Mouse (Mus musculus): ENCODE data around the gene Vdac1. TPM values are rescaled to one million over a fixed set of nuclear protein-coding genes. Genes with fewer than 3 reads are reported as not detected.

The Vdac1 gene
- polyA plus RNA-seq (2015; fragmentation: Nextera tagmentation; extraction: Ambion mirVana): 368 and 369 TPM in 2 replicates

DNA sequence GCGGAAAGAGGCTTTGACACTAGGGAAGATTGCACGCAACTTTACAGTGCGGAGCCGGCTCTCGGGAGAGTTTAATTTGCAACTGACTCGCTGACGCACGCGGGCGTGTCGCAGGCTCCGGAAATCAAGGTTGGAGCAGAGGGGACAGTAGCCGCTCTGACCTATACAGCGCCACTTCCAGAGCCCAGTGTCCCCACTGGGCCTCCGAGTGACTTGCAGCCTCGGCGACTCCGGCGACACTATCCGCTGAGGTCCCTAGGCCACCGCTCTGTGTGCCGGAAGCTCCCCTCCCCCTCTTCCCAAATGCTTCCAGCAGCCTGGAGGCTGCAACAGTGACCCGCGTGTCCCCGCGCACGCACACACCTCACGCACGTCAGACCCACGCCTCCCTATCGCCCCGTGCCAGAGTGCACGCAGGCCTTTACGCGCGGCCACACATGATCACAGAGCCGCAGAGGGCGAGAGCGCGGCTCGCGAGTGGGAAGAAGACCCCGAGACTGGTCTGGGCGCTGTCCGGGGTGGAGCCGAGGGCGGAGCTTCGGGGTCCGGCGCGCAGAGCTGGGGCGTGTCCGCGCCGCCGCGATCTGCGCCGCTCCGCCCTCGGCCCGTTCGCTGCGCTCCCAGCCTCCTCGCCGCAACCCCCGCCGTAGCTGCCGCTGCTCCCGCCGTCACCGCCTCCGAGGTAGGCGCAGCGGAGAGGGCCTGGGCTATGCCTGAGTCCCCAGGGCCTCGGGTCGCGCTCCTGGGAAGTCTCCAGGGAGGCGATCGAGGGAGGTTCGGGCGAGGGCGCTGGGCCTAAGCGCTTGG, at the start of gene Vdac1:
Vdac1 (plus strand) TSS at position 390 of the 807 bp plus-strand sequence.
- Histone ChIP-seq H3K4me3 (peak within 1 kb of the TSS; percentile 99), H3K27me3 (no peaks in the 10 kb centered on the region), H3K36me3 (no peaks in the 10 kb centered on the region), H3K9me3 (no peaks in the 10 kb centered on the region), H3K27ac (replicated peaks) (peak within 1 kb of the TSS; percentile 94), H3K4me2 (peak within 1 kb of the TSS; percentile 91), H3K9ac (peak within 1 kb of the TSS; percentile 98), H3K4me1 (replicated peaks) (peaks cover 44% of the 10 kb centered on the region)
- ATAC-seq (ENCODE audit: low FRiP score, low read depth): peak; percentile 95
- under 1% methylated on average over 81 of the region's 84 CpGs for WGBS

DNA sequence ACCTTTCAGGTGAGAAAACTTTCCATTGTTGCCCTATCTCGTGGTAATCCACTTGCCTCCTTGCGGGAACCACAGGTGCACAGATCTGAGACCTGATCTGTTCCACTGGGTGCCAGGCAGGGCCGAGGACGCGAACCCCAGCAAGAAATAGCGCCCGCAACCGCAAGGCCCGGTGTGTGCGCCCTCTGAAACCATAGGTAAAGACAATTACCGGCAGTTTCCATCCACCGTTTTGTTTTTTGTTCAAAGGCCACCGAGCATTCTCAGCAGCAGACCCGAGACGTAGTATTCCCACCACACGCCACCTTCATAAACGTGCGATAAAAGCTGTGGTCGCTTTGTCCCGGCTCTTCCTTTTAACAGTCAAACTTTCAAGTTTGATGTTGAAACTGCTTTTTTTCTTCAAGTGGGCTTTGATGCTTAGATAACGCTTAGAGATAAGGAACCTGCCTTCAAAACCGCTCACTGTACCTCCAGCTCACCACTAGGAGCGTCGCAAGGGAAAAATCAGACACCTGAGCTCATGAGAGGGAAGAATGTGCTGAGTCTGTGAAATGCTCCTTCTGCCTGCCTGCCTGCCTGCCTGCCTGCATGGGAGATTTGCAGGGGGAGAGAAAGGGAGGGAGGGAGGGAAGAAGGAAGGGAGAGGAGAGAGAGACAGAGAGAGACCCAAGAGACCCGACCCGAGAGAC, 46.4 kb upstream of the Vdac1 start:
- 28% methylated on average over 26 of the region's 26 CpGs for WGBS
- Histone ChIP-seq H3K4me1 (replicated peaks) (no peaks in the 10 kb centered on the region; the same call in 1 of the 2 replicates), H3K9me3 (no peaks in the 10 kb centered on the region), H3K27ac (replicated peaks) (no peak overlapping the region), H3K4me2 (peak overlapping the region; percentile 28), H3K27me3 (peaks cover 4% of the 10 kb centered on the region; the same call in 1 of the 2 replicates), H3K9ac (no peak overlapping the region), H3K4me3 (no peak overlapping the region), H3K36me3 (no peaks in the 10 kb centered on the region)
- no peak; the same call in 1 of the 2 replicates for ATAC-seq (ENCODE audit: low FRiP score, low read depth)

DNA sequence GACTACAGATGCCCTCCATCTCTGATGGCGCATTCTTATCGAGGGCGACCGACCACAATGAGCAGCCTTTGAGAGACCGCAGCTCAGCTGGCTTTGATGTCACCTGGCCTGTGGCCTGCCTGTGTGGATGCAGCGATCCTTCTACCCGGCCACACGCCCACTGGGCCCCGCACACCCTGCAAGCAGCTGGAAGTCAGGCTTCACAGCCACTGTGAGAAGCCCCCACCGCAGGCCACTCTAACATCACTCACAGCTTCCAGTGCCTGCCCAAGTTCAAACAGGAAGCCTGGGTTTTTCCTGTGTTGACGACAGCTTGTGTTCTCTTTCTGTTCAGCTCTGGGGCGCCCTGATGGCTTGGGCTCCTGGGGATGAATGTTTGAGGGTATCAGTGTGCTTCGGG, 42.2 kb upstream of the Vdac1 start:
- no peaks in the 10 kb centered on the region for H3K36me3 ChIP-seq
- ATAC-seq (ENCODE audit: low FRiP score, low read depth): no peak
- H3K4me1 ChIP-seq (replicated peaks): no peaks in the 10 kb centered on the region; the same call in 1 of the 2 replicates
- H3K4me2 ChIP-seq: no peak overlapping the region
- no peak overlapping the region for H3K27ac ChIP-seq (replicated peaks)
- 67% methylated on average over 13 of the region's 13 CpGs for WGBS
- H3K4me3 ChIP-seq: no peak overlapping the region
- peaks cover 4% of the 10 kb centered on the region; the same call in 1 of the 2 replicates for H3K27me3 ChIP-seq
- H3K9me3 ChIP-seq: no peaks in the 10 kb centered on the region
- H3K9ac ChIP-seq: no peak overlapping the region

DNA sequence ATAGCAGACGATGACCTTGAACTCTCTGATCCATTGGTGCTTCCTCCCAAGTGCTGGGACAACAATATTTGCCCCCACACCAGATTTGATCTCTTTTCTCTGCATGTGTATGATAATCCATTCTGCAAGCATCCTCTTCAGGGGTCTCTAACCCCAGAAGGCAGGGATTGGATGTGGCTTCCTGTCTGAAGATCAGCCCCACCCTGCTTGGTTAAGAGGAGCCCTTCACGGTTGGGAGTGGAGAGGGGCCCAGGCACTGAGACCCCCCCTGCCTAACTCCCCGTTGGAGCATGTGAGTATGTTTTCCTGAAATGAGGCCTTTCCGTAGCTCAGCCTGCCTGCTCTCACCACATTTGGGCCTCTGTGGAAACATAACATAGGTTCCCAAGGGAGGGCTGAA, 41.0 kb upstream of the Vdac1 start:
- Histone ChIP-seq H3K4me3 (no peak overlapping the region), H3K4me2 (no peak overlapping the region), H3K27me3 (no peaks in the 10 kb centered on the region), H3K27ac (replicated peaks) (no peak overlapping the region), H3K4me1 (replicated peaks) (no peaks in the 10 kb centered on the region; the same call in 1 of the 2 replicates), H3K36me3 (no peaks in the 10 kb centered on the region), H3K9ac (no peak overlapping the region), H3K9me3 (no peaks in the 10 kb centered on the region)
- WGBS: 84% methylated on average over 4 of the region's 4 CpGs
- ATAC-seq (ENCODE audit: low FRiP score, low read depth): no peak

DNA sequence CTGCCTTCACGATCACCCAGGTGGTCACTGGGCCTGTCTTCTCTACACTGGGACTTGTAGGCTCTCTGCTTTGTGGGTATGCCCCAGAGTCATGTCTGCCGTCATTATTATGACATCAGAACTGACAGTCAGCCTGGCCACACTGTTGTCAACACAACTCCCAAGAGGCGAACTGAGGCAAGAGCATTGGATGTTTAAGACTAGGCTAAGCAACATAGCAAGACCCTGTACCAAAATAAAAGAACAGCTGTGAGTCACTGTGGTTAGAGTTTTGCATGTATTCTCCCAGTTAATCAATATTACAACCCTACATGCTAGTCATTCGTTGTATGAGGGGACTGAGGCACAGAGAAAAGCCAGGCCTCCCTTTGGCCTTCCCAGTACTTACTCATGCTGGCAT, 40.1 kb upstream of the Vdac1 start:
- no peak for ATAC-seq (ENCODE audit: low FRiP score, low read depth)
- 82% methylated on average over 4 of the region's 4 CpGs for WGBS
- Histone ChIP-seq H3K27me3 (no peaks in the 10 kb centered on the region), H3K4me1 (replicated peaks) (no peaks in the 10 kb centered on the region), H3K27ac (replicated peaks) (no peak overlapping the region), H3K9me3 (no peaks in the 10 kb centered on the region), H3K9ac (no peak overlapping the region), H3K36me3 (no peaks in the 10 kb centered on the region), H3K4me2 (no peak overlapping the region), H3K4me3 (no peak overlapping the region)

DNA sequence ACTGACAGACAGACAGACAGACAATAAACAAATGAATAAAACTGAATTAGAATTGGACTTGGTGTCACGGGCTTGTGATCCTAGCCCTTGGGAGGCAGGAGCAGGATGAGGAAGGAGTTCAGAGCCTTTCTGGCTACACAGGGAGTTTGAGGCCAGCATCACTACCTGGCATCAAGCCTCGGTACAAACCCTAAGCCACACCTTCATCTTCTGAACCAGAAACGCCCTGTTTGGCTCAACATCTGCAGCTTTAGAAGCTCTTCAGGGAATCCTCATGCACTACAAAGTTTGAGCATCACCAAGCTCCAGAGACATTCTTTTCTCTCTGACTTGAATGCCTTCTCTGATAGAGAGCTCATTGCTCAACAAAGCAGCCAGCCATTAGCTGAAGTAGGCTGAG, 39.1 kb upstream of the Vdac1 start:
- no peak overlapping the region for H3K9ac ChIP-seq
- no peak overlapping the region for H3K27ac ChIP-seq (replicated peaks)
- H3K4me3 ChIP-seq: no peak overlapping the region
- ATAC-seq (ENCODE audit: low FRiP score, low read depth): no peak
- no peak overlapping the region for H3K4me2 ChIP-seq
- H3K9me3 ChIP-seq: no peaks in the 10 kb centered on the region
- H3K4me1 ChIP-seq (replicated peaks): no peaks in the 10 kb centered on the region
- H3K36me3 ChIP-seq: no peaks in the 10 kb centered on the region
- 69% methylated on average over 3 of the region's 3 CpGs for WGBS
- H3K27me3 ChIP-seq: no peaks in the 10 kb centered on the region

DNA sequence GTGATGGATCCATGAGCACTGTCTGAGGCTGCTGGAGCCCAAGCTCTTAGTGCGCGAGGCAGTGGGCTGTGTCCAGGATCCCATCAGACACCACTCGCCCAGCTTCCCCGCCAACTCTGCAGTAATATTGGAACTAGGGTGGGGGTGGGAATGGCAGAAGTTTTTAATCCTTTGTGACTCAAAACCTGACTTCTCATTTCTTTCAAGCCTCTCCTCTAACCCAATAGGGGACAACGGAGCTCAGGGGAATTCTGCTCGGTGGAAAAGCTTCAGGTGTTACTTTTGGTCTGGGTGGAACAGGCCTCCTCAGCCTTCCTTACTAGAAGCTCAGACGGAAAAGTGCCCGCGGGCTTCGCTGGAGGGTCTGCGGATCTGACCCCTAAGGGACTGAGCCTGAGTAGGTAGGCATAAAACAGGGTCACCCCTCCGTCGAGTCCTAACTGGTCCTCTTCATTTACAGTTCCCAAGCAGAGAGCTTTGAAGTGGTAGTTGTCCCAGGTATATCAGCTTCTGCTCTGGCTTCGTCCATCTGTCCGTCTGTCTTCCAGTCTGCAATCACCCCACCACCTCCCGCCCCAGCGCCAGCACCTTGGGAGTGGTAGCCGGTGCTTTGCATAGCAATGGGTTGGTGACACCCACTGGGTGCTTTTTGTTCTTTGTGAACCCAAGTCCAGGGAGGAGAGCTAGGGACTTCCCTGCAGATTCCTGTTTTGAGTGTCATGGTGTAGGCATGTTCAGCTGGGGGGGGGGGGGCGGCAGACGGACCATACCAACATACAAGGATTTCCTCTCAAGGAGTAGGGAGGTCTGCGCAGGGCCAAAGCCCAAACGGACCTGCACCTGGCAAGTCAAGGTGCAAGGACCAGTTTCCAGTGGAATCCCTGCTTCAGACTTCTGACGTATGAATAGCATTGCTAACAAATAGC, 36.0 kb upstream of the Vdac1 start:
- H3K27me3 ChIP-seq: no peaks in the 10 kb centered on the region
- H3K4me3 ChIP-seq: no peak overlapping the region
- H3K9ac ChIP-seq: no peak overlapping the region
- H3K9me3 ChIP-seq: no peaks in the 10 kb centered on the region
- no peaks in the 10 kb centered on the region for H3K36me3 ChIP-seq
- H3K27ac ChIP-seq (replicated peaks): no peak overlapping the region
- no peaks in the 10 kb centered on the region for H3K4me1 ChIP-seq (replicated peaks)
- WGBS: 57% methylated on average over 23 of the region's 23 CpGs
- no peak for ATAC-seq (ENCODE audit: low FRiP score, low read depth)
- no peak overlapping the region for H3K4me2 ChIP-seq

DNA sequence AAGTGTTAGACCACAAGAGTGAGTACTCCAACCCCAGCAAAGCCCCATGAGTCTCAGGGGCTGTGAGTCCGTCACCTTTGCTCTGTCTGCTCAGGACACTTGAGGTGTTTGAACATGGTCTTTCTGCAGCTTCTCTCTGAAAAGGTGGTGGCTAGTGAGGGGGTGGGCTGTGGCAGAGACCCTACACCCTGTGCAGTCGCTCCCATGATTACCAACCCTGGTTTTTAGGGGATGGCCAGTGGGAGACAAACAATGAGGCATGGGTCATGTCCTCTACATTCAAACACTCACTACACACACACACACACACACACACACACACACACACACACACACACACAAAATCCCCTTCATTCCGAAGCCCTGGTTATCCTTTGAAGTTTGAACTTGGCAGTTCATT, 33.3 kb upstream of the Vdac1 start:
- H3K4me3 ChIP-seq: no peak overlapping the region
- H3K4me2 ChIP-seq: no peak overlapping the region
- H3K9me3 ChIP-seq: no peaks in the 10 kb centered on the region
- no peaks in the 10 kb centered on the region for H3K4me1 ChIP-seq (replicated peaks)
- H3K36me3 ChIP-seq: no peaks in the 10 kb centered on the region
- no peaks in the 10 kb centered on the region for H3K27me3 ChIP-seq
- H3K9ac ChIP-seq: no peak overlapping the region
- H3K27ac ChIP-seq (replicated peaks): no peak overlapping the region
- ATAC-seq (ENCODE audit: low FRiP score, low read depth): no peak
- WGBS: 61% methylated on average over 3 of the region's 3 CpGs

DNA sequence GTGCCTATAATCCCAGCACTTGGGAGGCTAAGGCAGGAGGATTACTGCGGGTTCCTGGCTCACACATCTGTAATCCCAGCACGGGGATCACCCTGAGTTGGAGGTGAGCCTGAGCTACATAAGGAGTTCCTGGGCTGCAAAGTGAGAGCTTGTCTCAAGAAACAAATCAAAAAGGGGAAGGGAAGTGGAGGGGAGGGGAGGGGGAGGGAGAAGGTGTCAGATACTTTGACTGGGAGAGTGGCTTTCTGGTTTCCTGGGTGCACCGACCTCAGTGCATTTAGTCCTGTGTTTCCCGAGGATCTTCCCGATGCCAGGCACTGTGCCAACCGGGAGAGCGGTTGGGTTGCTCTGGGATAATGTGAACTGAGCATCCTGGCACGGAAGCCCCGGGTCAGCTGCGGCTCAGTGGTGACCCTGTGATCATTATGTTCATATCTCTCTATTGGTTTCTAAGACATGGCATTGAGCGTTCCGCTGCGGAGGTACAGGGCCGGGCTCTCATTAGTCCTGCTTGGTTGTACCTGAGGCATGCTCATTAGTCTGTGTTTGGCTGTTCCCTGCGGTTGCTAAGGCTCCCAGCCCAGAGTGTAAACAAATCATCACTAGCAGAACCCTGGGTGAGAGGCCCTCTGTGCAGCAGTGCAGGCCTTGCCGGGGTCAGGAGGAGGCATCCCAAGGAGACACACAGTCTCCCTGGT, 28.1 kb upstream of the Vdac1 start:
- Histone ChIP-seq H3K9ac (no peak overlapping the region), H3K4me1 (replicated peaks) (peaks cover 14% of the 10 kb centered on the region), H3K36me3 (no peaks in the 10 kb centered on the region), H3K9me3 (no peaks in the 10 kb centered on the region), H3K27me3 (no peaks in the 10 kb centered on the region), H3K27ac (replicated peaks) (peak overlapping the region; percentile 20; the same call in 1 of the 2 replicates), H3K4me3 (no peak overlapping the region), H3K4me2 (no peak overlapping the region)
- ATAC-seq (ENCODE audit: low FRiP score, low read depth): peak; percentile 79; the same call in 1 of the 2 replicates
- WGBS: 38% methylated on average over 16 of the region's 16 CpGs

DNA sequence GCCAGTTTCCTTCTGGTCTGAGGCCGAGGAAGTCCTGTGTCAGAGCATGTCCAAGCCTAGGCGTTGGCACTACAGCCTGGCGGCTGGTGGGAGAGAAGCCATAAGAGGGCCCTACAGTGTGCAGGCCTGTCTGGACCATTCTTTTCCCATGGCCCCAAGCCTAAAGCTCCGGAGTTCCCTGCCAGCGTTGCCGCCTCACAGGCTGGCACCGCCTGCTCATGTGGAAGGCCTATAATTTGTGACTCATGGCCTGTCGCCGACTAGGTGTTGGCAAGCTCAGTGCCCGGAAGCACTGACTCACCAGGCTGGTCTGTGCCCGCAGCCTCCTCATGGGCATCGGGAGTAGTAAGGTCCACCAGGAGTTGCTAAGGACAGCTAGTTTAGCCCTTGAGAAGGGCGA, 27.0 kb upstream of the Vdac1 start:
- Histone ChIP-seq H3K4me2 (no peak overlapping the region), H3K27ac (replicated peaks) (peak overlapping the region; percentile 20; the same call in 1 of the 2 replicates), H3K9me3 (no peaks in the 10 kb centered on the region), H3K9ac (no peak overlapping the region), H3K4me3 (no peak overlapping the region), H3K36me3 (no peaks in the 10 kb centered on the region), H3K27me3 (no peaks in the 10 kb centered on the region), H3K4me1 (replicated peaks) (peaks cover 18% of the 10 kb centered on the region)
- 79% methylated on average over 13 of the region's 13 CpGs for WGBS
- peak; percentile 88 for ATAC-seq (ENCODE audit: low FRiP score, low read depth)

DNA sequence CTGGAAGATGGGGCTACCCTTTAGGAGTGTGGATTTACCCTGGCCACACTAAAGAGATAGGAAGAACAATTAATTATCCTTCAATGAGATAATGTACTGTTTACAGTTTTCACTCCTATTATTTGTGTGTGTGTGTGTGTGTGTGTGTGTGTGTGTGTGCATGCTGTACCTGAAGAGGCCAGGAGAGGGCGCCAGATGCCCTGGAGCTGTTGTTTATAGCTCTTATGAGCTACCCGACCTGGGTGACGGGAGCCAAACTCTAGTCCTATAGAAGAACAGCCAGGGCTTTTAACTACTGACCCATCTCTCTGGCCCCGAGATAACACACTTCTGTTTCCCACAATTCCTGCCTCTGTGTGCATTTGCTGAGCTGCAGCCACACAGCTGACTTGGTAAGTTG, 25.4 kb upstream of the Vdac1 start:
- no peaks in the 10 kb centered on the region for H3K9me3 ChIP-seq
- no peak overlapping the region for H3K9ac ChIP-seq
- H3K27me3 ChIP-seq: no peaks in the 10 kb centered on the region
- 86% methylated on average over 4 of the region's 4 CpGs for WGBS
- no peak overlapping the region for H3K4me2 ChIP-seq
- H3K27ac ChIP-seq (replicated peaks): no peak overlapping the region
- no peaks in the 10 kb centered on the region for H3K36me3 ChIP-seq
- no peak for ATAC-seq (ENCODE audit: low FRiP score, low read depth)
- peaks cover 18% of the 10 kb centered on the region for H3K4me1 ChIP-seq (replicated peaks)
- no peak overlapping the region for H3K4me3 ChIP-seq

Data from hindbrain, embryonic 15.5 days (tissue).